Mouse (Mus musculus): ENCODE measurements around the gene Lgsn.

- TF ChIP-seq TAL1 (IDR thresholded peaks at IDR 0.05; ENCODE audit: low read length) (no peak), GATA1 (IDR thresholded peaks at IDR 0.05; ENCODE audit: low read length) (no peak)
Observed at GRCm38 (mm10) chr1:31205346-31205745, 29.1 kb downstream of the Lgsn start.

Measured in erythroblast, embryonic 14.5 days (primary cell).